Mouse (Mus musculus) neural tube, embryonic 12.5 days (tissue): Measurements from ENCODE around the gene Ints3. TPM values are rescaled to one million over a fixed set of nuclear protein-coding genes. Genes with fewer than 3 reads are reported as not detected.

Experiments used
- ATAC-seq: fragments of 200-750 bp; cut with Nextera tagmentation; 2 replicates; pipeline ENCODE4 v1.8.0; 2017; ENCODE audit warnings: low read depth, mild to moderate bottlenecking, moderate TSS enrichment, moderate library complexity; ENCODE audit not compliant: low FRiP score
- H3K27ac ChIP-seq: fragments of 300-500 bp; sonication (generic); 2 replicates; pipeline ENCODE4 v1.5.1; 2016
- H3K27me3 ChIP-seq: fragments of 300-500 bp; sonication (generic); replicated peaks from 2 replicates; pipeline ENCODE4 v1.6.1; 2016; ENCODE audit warnings: mild to moderate bottlenecking
- H3K36me3 ChIP-seq: fragments of 300-500 bp; sonication (generic); 2 replicates; pipeline ENCODE4 v1.6.1; 2016; ENCODE audit warnings: mild to moderate bottlenecking
- H3K4me1 ChIP-seq: fragments of 300-500 bp; sonication (generic); 2 replicates; pipeline ENCODE4 v1.6.1; 2016
- H3K4me2 ChIP-seq: fragments of 300-500 bp; sonication (generic); replicated peaks from 2 replicates; pipeline ENCODE4 v1.6.1; 2016; ENCODE audit warnings: mild to moderate bottlenecking
- H3K4me3 ChIP-seq: fragments of 300-500 bp; sonication (generic); 2 replicates; pipeline ENCODE4 v1.5.1; 2016
- H3K9ac ChIP-seq: fragments of 300-500 bp; sonication (generic); 2 replicates; pipeline ENCODE4 v1.6.1; 2016; ENCODE audit warnings: mild to moderate bottlenecking
- H3K9me3 ChIP-seq: fragments of 300-500 bp; sonication (generic); 2 replicates; pipeline ENCODE4 v1.6.1; 2016; ENCODE audit warnings: mild to moderate bottlenecking
- WGBS: fragments of 180-500 bp; shearing (Covaris S2); methylation state at CpG from one replicate; pipeline ENCODE4 v1.1.7; 2016; 5-methylcytosine and 5-hydroxymethylcytosine counted together
- polyA plus RNA-seq: library from polyadenylated mRNA; unstranded; fragments of >200 nt; fragmentation: Nextera tagmentation; extraction: Ambion mirVana; gene quantifications from 2 replicates; pipeline ENCODE4 v1.2.1, GENCODE M21; 2016

Gene Ints3
- polyA plus RNA-seq, 1 experiment from 2014 or later = 40.5 TPM

DNA sequence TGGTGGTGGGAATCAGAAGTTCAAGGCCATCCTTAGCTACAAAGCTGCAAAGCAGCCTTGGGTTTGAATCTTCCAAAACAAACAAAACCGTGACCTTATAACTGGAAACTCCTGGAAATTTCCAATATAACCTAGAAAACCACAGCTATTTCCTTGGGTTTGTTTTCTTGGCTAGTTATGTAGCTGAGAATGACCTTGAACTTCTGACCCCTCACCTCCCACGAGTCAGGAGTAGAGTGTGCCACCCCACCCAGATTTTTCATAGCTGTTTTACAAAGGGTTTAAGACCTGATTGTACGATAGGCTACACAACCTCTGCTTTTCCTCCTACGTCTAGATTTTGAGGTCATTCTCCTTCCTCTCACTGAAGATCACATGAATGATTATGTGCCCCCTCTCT is 3.7 kb upstream of the Ints3 start:
- H3K4me3 ChIP-seq = no peak overlapping the region
- H3K9me3 ChIP-seq = no peaks in the 10 kb centered on the region
- H3K27ac ChIP-seq = no peak overlapping the region
- H3K27me3 ChIP-seq = no peaks in the 10 kb centered on the region
- peaks cover 11% of the 10 kb centered on the region for H3K4me1 ChIP-seq
- no peak for ATAC-seq
- no peaks in the 10 kb centered on the region for H3K36me3 ChIP-seq
- no peak overlapping the region for H3K9ac ChIP-seq
- WGBS = 81% methylated on average over 4 of the region's 4 CpGs
- H3K4me2 ChIP-seq = no peak overlapping the region

DNA sequence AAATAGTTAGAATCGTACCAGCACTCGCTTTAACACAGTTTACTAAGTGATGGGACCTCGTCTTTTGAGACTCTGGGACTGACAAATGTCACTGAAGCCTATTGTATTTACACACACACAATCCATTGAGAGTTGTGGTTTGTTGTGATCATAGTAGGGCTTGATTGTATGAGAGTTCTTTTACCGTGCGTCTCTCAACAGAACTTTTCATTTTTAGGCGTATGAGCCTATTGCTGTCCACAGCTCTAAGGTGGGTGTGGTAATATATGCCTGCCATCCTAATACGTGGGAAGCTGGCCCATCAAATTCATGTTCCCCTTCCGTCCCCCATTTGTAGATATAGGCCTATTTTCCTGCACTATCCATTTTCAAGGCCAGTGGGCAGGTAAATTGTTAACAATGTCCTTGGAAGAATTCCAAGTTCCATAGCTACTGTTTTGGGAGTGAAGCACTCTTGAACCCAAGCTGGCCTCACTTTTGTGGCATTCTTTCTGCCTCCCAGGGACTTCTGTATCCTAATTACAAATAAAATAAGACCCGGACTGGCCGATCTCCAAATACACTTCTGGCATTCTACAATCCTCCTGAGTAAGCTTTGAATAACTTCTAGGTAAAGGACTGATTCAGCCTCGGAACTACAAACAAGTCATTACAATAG is 780 bp upstream of the Ints3 start:
- H3K36me3 ChIP-seq = 0 out of 2 replicates have a peak, but pooled peaks cover 2% of the 10 kb centered on the region
- no peaks in the 10 kb centered on the region for H3K27me3 ChIP-seq
- H3K4me1 ChIP-seq = peaks cover 26% of the 10 kb centered on the region
- H3K4me2 ChIP-seq = peak overlapping the region; percentile 90
- H3K4me3 ChIP-seq = peak overlapping the region; percentile 72
- ATAC-seq = no peak
- H3K27ac ChIP-seq = no peak overlapping the region
- no peak overlapping the region for H3K9ac ChIP-seq
- WGBS = 63% methylated on average over 11 of the region's 11 CpGs
- H3K9me3 ChIP-seq = no peaks in the 10 kb centered on the region

DNA sequence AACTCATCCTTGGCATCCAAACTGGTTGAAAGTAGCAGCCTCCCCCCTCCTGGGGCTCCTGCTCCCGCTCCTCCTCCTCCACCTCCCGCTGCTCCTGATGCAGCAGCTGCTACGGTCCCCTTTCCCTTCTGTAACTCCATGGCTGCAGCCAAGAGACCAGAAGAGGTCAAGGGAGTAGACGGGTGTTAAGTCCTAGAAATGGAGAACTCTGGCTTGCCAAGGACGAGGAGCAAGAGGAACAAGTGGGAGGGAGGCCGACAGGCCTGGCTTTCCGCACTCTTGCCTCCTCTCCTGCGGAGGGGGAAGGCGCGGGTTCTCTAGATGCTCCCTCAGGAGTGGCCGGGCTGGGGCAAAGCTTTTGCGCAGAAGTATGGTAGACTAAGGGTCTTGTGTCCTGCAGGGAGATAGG is 607 bp downstream of the Ints3 start:
- Histone ChIP-seq H3K4me2 (peak overlapping the region; percentile 90), H3K27me3 (no peaks in the 10 kb centered on the region), H3K9ac (peak overlapping the region; percentile 86), H3K36me3 (0 out of 2 replicates have a peak, but pooled peaks cover 5% of the 10 kb centered on the region), H3K4me3 (peak overlapping the region; percentile 72), H3K9me3 (no peaks in the 10 kb centered on the region), H3K27ac (peak overlapping the region; percentile 89), H3K4me1 (peaks cover 26% of the 10 kb centered on the region)
- peak; percentile 67 for ATAC-seq
- WGBS = 0% methylated on average over 12 of the region's 12 CpGs

GRCm38 (mm10) chr3:90432348-90432747 is 1.1 kb downstream of the Ints3 start:
- H3K4me1 ChIP-seq = peaks cover 26% of the 10 kb centered on the region
- peak overlapping the region; percentile 90 for H3K4me2 ChIP-seq
- H3K27me3 ChIP-seq = no peaks in the 10 kb centered on the region
- no peak overlapping the region; the same call in 1 of the 2 replicates for H3K27ac ChIP-seq
- H3K9me3 ChIP-seq = no peaks in the 10 kb centered on the region
- WGBS = 19% methylated on average over 2 of the region's 2 CpGs
- H3K4me3 ChIP-seq = peak overlapping the region; percentile 72
- ATAC-seq = no peak
- 0 out of 2 replicates have a peak, but pooled peaks cover 5% of the 10 kb centered on the region for H3K36me3 ChIP-seq
- peak overlapping the region; percentile 86 for H3K9ac ChIP-seq

- H3K9me3 ChIP-seq = no peaks in the 10 kb centered on the region
- H3K4me3 ChIP-seq = no peak overlapping the region
- H3K9ac ChIP-seq = no peak overlapping the region
- no peak overlapping the region for H3K4me2 ChIP-seq
- H3K27ac ChIP-seq = no peak overlapping the region
- ATAC-seq = no peak
- peaks cover 26% of the 10 kb centered on the region for H3K4me1 ChIP-seq
- 91% methylated on average over 3 of the region's 3 CpGs for WGBS
- H3K36me3 ChIP-seq = peaks cover 5% of the 10 kb centered on the region; the same call in 1 of the 2 replicates
- H3K27me3 ChIP-seq = no peaks in the 10 kb centered on the region
Measured at GRCm38 (mm10) chr3:90429576-90429975, 3.8 kb downstream of the Ints3 start.

DNA sequence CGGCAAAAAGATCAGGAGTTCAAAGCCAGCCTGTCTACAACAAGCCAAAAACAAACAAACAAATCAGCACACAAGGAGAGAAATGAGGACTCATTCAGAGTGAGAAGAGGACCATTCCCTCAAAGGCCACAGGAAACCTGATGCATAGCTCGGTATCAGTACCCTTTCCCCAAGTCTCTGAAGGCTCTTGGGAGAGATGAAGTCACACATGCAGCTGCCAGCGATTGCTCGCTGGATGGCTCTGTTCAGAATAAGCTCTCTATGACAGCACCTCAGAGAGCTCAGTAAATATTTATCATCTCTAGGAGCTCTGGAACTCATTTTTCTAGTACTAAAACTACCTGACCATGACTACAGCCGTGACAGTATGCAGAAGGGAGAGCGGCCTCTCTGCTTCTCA is 5.2 kb downstream of the Ints3 start:
- Histone ChIP-seq H3K27me3 (no peaks in the 10 kb centered on the region), H3K36me3 (peaks cover 11% of the 10 kb centered on the region), H3K27ac (no peak overlapping the region), H3K4me2 (no peak overlapping the region), H3K4me1 (peaks cover 22% of the 10 kb centered on the region), H3K9ac (no peak overlapping the region), H3K4me3 (no peak overlapping the region), H3K9me3 (no peaks in the 10 kb centered on the region)
- no peak for ATAC-seq
- 90% methylated on average over 6 of the region's 6 CpGs for WGBS

DNA sequence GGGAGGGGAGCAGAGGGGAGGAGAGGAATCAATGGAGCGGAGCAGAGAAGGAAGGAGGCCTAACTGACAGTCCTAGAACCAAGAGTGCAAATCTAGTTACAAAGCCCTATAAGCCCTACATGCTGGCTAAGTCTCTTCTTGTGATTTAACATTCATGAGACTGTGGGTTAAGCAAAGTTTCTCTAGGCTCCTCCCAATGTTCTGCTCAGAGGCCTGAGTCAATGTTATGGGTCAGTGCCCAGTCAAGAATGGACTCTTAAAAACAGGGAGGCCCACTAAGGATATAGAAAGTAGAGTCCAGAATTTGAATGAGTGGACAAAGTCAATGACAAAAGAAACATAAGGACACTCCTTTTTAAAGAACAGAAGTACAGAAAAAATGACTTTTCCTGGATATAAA is 5.8 kb downstream of the Ints3 start:
- H3K4me2 ChIP-seq = no peak overlapping the region
- H3K27me3 ChIP-seq = no peaks in the 10 kb centered on the region
- no peak overlapping the region for H3K27ac ChIP-seq
- no peak overlapping the region for H3K9ac ChIP-seq
- ATAC-seq = no peak
- H3K4me3 ChIP-seq = no peak overlapping the region
- H3K9me3 ChIP-seq = no peaks in the 10 kb centered on the region
- 62% methylated on average over 1 of the region's 1 CpGs for WGBS
- H3K36me3 ChIP-seq = peaks cover 17% of the 10 kb centered on the region
- peaks cover 19% of the 10 kb centered on the region for H3K4me1 ChIP-seq

- no peak for ATAC-seq
- Histone ChIP-seq H3K9me3 (no peaks in the 10 kb centered on the region), H3K9ac (no peak overlapping the region), H3K27me3 (no peaks in the 10 kb centered on the region), H3K36me3 (peaks cover 33% of the 10 kb centered on the region), H3K27ac (no peak overlapping the region), H3K4me3 (no peak overlapping the region), H3K4me1 (no peaks in the 10 kb centered on the region), H3K4me2 (no peak overlapping the region)
- WGBS = 93% methylated on average over 2 of the region's 2 CpGs
Measured at GRCm38 (mm10) chr3:90425499-90425898, 7.9 kb downstream of the Ints3 start.

GRCm38 (mm10) chr3:90423549-90423948 is 9.9 kb downstream of the Ints3 start:
- H3K9me3 ChIP-seq = no peaks in the 10 kb centered on the region
- no peak overlapping the region for H3K4me2 ChIP-seq
- H3K27ac ChIP-seq = no peak overlapping the region
- no peak overlapping the region for H3K4me3 ChIP-seq
- no peaks in the 10 kb centered on the region for H3K27me3 ChIP-seq
- peaks cover 44% of the 10 kb centered on the region for H3K36me3 ChIP-seq
- H3K9ac ChIP-seq = no peak overlapping the region
- H3K4me1 ChIP-seq = no peaks in the 10 kb centered on the region
- ATAC-seq = no peak

- Histone ChIP-seq H3K9me3 (no peaks in the 10 kb centered on the region), H3K36me3 (peaks cover 65% of the 10 kb centered on the region)
Measured at GRCm38 (mm10) chr3:90420696-90421095, 12.7 kb downstream of the Ints3 start.

GRCm38 (mm10) chr3:90413011-90413396 is 20.4 kb downstream of the Ints3 start:
- H3K9me3 ChIP-seq = no peaks in the 10 kb centered on the region
- ATAC-seq = no peak
- no peak overlapping the region for H3K4me3 ChIP-seq
- H3K27ac ChIP-seq = no peak overlapping the region
- H3K4me1 ChIP-seq = no peaks in the 10 kb centered on the region
- no peak overlapping the region for H3K4me2 ChIP-seq
- peaks cover 78% of the 10 kb centered on the region for H3K36me3 ChIP-seq
- WGBS = 67% methylated on average over 3 of the region's 3 CpGs
- H3K9ac ChIP-seq = no peak overlapping the region
- no peaks in the 10 kb centered on the region for H3K27me3 ChIP-seq

More at GRCm38 (mm10) chr3:90420696-90421095, 12.7 kb downstream of the Ints3 start:
- no peak overlapping the region for H3K4me3 ChIP-seq
- no peak for ATAC-seq
- no peak overlapping the region for H3K4me2 ChIP-seq
- no peaks in the 10 kb centered on the region for H3K27me3 ChIP-seq
- WGBS = 93% methylated on average over 6 of the region's 6 CpGs
- H3K9ac ChIP-seq = no peak overlapping the region
- H3K4me1 ChIP-seq = no peaks in the 10 kb centered on the region
- no peak overlapping the region for H3K27ac ChIP-seq

DNA sequence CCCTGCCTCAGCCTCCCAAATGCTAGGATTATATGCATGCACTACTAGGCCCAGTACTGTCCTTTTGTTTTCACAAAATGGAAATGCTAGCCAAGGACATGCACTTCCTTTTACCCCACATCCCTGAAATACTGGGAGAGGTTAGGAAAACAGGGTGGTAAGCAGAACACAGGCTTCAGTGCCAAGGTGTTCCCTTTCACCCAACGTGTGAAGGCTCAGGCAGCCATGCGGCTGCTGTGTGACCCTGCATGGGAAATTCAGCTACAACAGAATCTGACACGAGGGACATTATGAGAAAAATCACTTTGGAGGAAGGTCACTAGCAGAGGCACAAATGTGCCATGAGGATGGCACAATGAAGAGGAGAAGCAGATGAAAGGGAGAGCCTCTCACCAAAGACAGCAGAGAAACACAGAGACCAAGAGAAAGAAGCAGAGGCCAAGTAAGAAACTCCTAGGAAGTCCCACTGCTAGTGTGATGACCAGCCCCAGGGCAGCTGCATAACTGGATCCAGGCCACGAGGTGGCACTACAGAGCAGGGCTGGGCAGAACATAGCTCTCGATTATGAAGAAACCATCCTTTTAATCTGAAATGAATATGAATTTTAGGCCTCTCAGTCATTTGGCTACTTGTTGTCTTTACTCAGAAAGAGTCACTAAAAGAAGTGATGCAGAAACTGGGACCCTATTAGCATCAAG is 21.0 kb downstream of the Ints3 start:
- Histone ChIP-seq H3K27me3 (no peaks in the 10 kb centered on the region), H3K4me3 (no peak overlapping the region), H3K27ac (no peak overlapping the region), H3K36me3 (peaks cover 81% of the 10 kb centered on the region), H3K9ac (no peak overlapping the region), H3K4me1 (no peaks in the 10 kb centered on the region), H3K9me3 (no peaks in the 10 kb centered on the region), H3K4me2 (no peak overlapping the region)
- no peak for ATAC-seq
- WGBS = 48% methylated on average over 5 of the region's 5 CpGs

DNA sequence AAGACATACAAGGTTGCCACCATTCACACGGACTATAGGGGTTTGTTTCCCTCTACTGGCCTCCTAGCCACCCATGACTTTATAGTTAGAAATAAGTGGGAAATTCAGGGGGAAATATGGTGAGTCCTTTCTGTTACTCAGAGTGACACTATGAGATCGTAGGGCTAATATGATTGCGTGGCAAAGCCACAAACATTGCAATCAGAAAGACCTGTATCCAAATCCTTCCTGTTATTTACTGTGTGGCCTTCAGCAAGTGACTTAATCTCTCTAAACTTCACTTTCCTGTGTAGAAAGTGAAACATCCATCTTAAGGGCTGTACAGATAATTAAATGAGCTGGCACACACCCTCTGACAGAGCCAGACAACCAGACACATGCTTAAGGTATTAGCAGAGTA is 24.7 kb downstream of the Ints3 start:
- Histone ChIP-seq H3K4me3 (no peak overlapping the region), H3K36me3 (peaks cover 81% of the 10 kb centered on the region), H3K4me1 (no peaks in the 10 kb centered on the region), H3K27ac (no peak overlapping the region), H3K9me3 (no peaks in the 10 kb centered on the region), H3K4me2 (no peak overlapping the region), H3K27me3 (no peaks in the 10 kb centered on the region), H3K9ac (no peak overlapping the region)
- WGBS = 96% methylated on average over 3 of the region's 3 CpGs
- no peak for ATAC-seq
